Mouse (Mus musculus) cortical plate, adult 2 months (tissue): ENCODE measurements at regions not wholly inside any gene's neighbourhood (a gene's known extent, or its start where the extent isn't known, plus 50 kb on each side); places are given as distances from the start of the nearest gene placed in this dataset.

ENCODE experiments used
- H3K27ac ChIP-seq: fragments of 200-500 bp; 2 replicates; pipeline ENCODE4 v1.5.1; 2012; ENCODE audit warnings: low read length, control low read depth, inconsistent platforms; ENCODE audit not compliant: insufficient read depth
- H3K4me1 ChIP-seq: fragments of 200-500 bp; 2 replicates; pipeline ENCODE4 v1.6.1; 2011; ENCODE audit warnings: low read length; ENCODE audit not compliant: control insufficient read depth, insufficient read depth
- H3K4me3 ChIP-seq: fragments of 200-500 bp; 2 replicates; pipeline ENCODE4 v1.5.1; 2011; ENCODE audit warnings: mild to moderate bottlenecking, low read length, control low read depth; ENCODE audit not compliant: insufficient read depth
- CTCF ChIP-seq: fragments of 200-500 bp; IDR thresholded peaks from 2 replicates; pipeline ENCODE4 v1.5.1; 2011; ENCODE audit warnings: mild to moderate bottlenecking, control low read depth, low read length; ENCODE audit not compliant: insufficient read depth; ENCODE audit errors: extremely low read depth
- POLR2A ChIP-seq: fragments of 200-500 bp; IDR thresholded peaks from 2 replicates; pipeline ENCODE4 v1.6.1; 2011; ENCODE audit warnings: mild to moderate bottlenecking, low read length, control low read depth; ENCODE audit not compliant: insufficient read depth; ENCODE audit errors: extremely low read depth

DNA sequence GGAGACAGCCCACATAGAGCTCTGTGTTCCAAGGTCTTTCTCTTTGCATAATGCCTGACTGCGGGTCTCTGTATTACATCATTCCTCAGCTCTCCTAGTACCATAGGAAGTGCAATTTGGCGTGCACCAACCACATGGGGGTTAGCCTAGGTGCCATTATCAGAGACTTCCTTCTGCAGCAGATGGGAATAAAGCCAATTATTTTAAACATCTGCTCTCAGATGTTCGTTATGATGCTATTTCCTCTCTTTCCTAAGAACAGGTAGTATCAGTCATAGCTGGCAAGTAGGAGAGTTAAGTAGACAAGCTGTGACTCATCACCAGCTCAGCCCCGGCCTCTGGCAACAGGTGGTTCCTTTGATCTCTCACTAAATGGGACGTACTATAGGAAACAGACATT, 55.1 kb upstream of the Akap6 start:
- H3K4me3 ChIP-seq: no peak overlapping the region
- TF ChIP-seq POLR2A: no peak
- TF ChIP-seq CTCF: no peak
- no peak overlapping the region for H3K27ac ChIP-seq
- H3K4me1 ChIP-seq: no peaks in the 10 kb centered on the region
